In genomic region chr3:82357340-82357739, GRCm38 (mm10) we compare ENCODE assay signal across 8 mouse cellular contexts. TPM values are rescaled to one million over a fixed set of nuclear protein-coding genes. Genes with fewer than 3 reads are reported as not detected.
DNase-seq lines count a peak whose midpoint lies in the region; ATAC-seq and TF ChIP-seq lines count a peak whose summit lies in the region.

No protein-coding gene starts in this region.

- peaks cover 5% of the 10 kb centered on the region; the same call in 1 of the 2 replicates for H3K4me1 ChIP-seq in spleen, adult 2 months (ENCODE audit: control insufficient read depth, insufficient read depth, insufficient read length)
- H3K4me1 ChIP-seq in liver, embryonic 12.5 days, result peaks cover 7% of the 10 kb centered on the region; the same call in 1 of the 2 replicates
- H3K4me1 ChIP-seq in stomach, postnatal 0 days (replicated peaks; ENCODE audit: control insufficient read depth, insufficient read depth), result 0 out of 2 replicates have a peak, but pooled peaks cover 2% of the 10 kb centered on the region

- H3K27me3 ChIP-seq in spleen, adult 2 months (ENCODE audit: control insufficient read depth, insufficient read depth, low read length), result no peaks in the 10 kb centered on the region
- peaks cover 7% of the 10 kb centered on the region for H3K27me3 ChIP-seq in liver, embryonic 12.5 days (replicated peaks)
- H3K27me3 ChIP-seq in stomach, postnatal 0 days (ENCODE audit: control insufficient read depth, insufficient read depth, low read length), result no peaks in the 10 kb centered on the region

- H3K4me3 ChIP-seq in gastrocnemius, adult 2 months, result peak overlapping the region; percentile 82
- peak overlapping the region; percentile 70; the same call in 1 of the 2 replicates for H3K4me3 ChIP-seq in spleen, adult 2 months (ENCODE audit: extremely low read depth, insufficient read depth, insufficient read length)
- peak overlapping the region; percentile 56 for H3K4me3 ChIP-seq in liver, embryonic 12.5 days
- H3K4me3 ChIP-seq in stomach, postnatal 0 days (ENCODE audit: low read depth, low read length), result peak overlapping the region; percentile 62

- no peak for DNase-seq in gastrocnemius, adult 2 months
- DNase-seq in gastrocnemius, postnatal 4 days (ENCODE audit: low spot score in 2 of 2), result no peak
- DNase-seq in spleen, adult 2 months (ENCODE audit: low read depth in 1 of 2, low spot score in 2 of 2), result no peak
- DNase-seq in spleen, adult 18-20 months, result no peak
- no peak for DNase-seq in stomach, postnatal 0 days (ENCODE audit: low spot score)
- no peak for DNase-seq in spleen, postnatal 14 days (ENCODE audit: low spot score in 2 of 2)
- DNase-seq in thymus, postnatal 10 days (ENCODE audit: low spot score in 2 of 2), result no peak

- H3K9ac ChIP-seq in liver, embryonic 12.5 days, result no peak overlapping the region
- no peak overlapping the region for H3K9ac ChIP-seq in stomach, postnatal 0 days (ENCODE audit: low read length)

- peak overlapping the region; percentile 68 for H3K4me2 ChIP-seq in liver, embryonic 12.5 days
- H3K4me2 ChIP-seq in stomach, postnatal 0 days (replicated peaks; ENCODE audit: low read depth), result peak overlapping the region; percentile 88

- intact Hi-C loops in gastrocnemius, adult 2 months (cut with DNase I), result no loop called here

- TF ChIP-seq EP300 in stomach, postnatal 0 days (optimal IDR thresholded peaks at IDR 0.05), result no peak

- WGBS in spleen, adult 2 months, result 4% methylated on average over 5 of the region's 5 CpGs
- WGBS in liver, embryonic 12.5 days (ENCODE audit: insufficient replicate concordance), result 6% methylated on average over 4 of the region's 5 CpGs
- WGBS in stomach, postnatal 0 days, result 4% methylated on average over 5 of the region's 5 CpGs

- TF ChIP-seq POLR2A in spleen, adult 2 months (IDR thresholded peaks at IDR 0.05; ENCODE audit: low read depth, low read length), result no peak

- TF ChIP-seq CTCF in gastrocnemius, adult 2 months (IDR thresholded peaks at IDR 0.05), result no peak
- TF ChIP-seq CTCF in spleen, adult 2 months (IDR thresholded peaks at IDR 0.05; ENCODE audit: extremely low read depth, insufficient read depth, insufficient read length, insufficient replicate concordance), result no peak
- TF ChIP-seq CTCF in stomach, postnatal 0 days (IDR thresholded peaks at IDR 0.05; ENCODE audit: low read depth), result no peak

- peak overlapping the region; percentile 82 for H3K27ac ChIP-seq in gastrocnemius, adult 2 months
- H3K27ac ChIP-seq in spleen, adult 2 months (ENCODE audit: insufficient read depth, low read length), result no peak overlapping the region
- H3K27ac ChIP-seq in liver, embryonic 12.5 days, result no peak overlapping the region
- no peak overlapping the region for H3K27ac ChIP-seq in stomach, postnatal 0 days (replicated peaks)

- H3K9me3 ChIP-seq in liver, embryonic 12.5 days (replicated peaks), result no peaks in the 10 kb centered on the region
- H3K9me3 ChIP-seq in stomach, postnatal 0 days (ENCODE audit: control insufficient read depth, low read length), result no peaks in the 10 kb centered on the region

- no peak for ATAC-seq in liver, embryonic 12.5 days
- ATAC-seq in stomach, postnatal 0 days (ENCODE audit: low FRiP score, low TSS enrichment), result no peak

- no peaks in the 10 kb centered on the region for H3K36me3 ChIP-seq in spleen, adult 2 months (ENCODE audit: control insufficient read depth, insufficient read depth, low read length)
- H3K36me3 ChIP-seq in liver, embryonic 12.5 days, result no peaks in the 10 kb centered on the region
- H3K36me3 ChIP-seq in stomach, postnatal 0 days (ENCODE audit: control insufficient read depth, insufficient read depth, low read length), result no peaks in the 10 kb centered on the region

RNA-seq across cellular contexts. Expression of gene Map9, which starts 0.5 kb away (rescaled TPM):
- total RNA-seq in gastrocnemius, adult 2 months (2021), result 1 to 10 TPM; 1.8 to 2.7 TPM
- 1 to 10 TPM; 1.5 to 2.1 TPM for total RNA-seq in gastrocnemius, postnatal 4 days (2021)
- polyA plus RNA-seq in spleen, adult 2 months (2012; rRNA removed), result 0.06 and 0.08 TPM in 2 replicates
- polyA plus RNA-seq in liver, embryonic 12.5 days (2016; fragmentation: Nextera tagmentation; extraction: Ambion mirVana), result 0.53 and 0.86 TPM in 2 replicates
- polyA plus RNA-seq in stomach, postnatal 0 days (2015; fragmentation: Nextera tagmentation; extraction: Ambion mirVana), result 4.7 and 5.5 TPM in 2 replicates
